18 mouse cellular contexts compared by ENCODE assay signal in genomic region chr14:21314466-21314865, GRCm38 (mm10).
DNase-seq lines count a peak whose midpoint lies in the region; ATAC-seq and TF ChIP-seq lines count a peak whose summit lies in the region.
"Had no signal": no experiment of that assay in that cellular context is flagged by ENCODE, and none has a peak within 500 bp of the region (broad histone marks: within the 10 kb centered on the region; RNA-seq: fewer than 3 reads in every experiment).

No protein-coding gene starts in this region.

- TF ChIP-seq CTCF in gastrocnemius, adult 2 months (IDR thresholded peaks at IDR 0.05), result no peak
- no peak for TF ChIP-seq CTCF in lung, postnatal 0 days (IDR thresholded peaks at IDR 0.05)

- H3K4me1 ChIP-seq in lung, postnatal 0 days (ENCODE audit: insufficient read depth, low read depth, low read length), result no peaks in the 10 kb centered on the region
- peaks cover 27% of the 10 kb centered on the region for H3K4me1 ChIP-seq in limb, embryonic 12.5 days (replicated peaks)
- H3K4me1 ChIP-seq: hindbrain, embryonic 13.5 days had no signal

- no peaks in the 10 kb centered on the region for H3K9me3 ChIP-seq in lung, postnatal 0 days (ENCODE audit: low read length)
- no peaks in the 10 kb centered on the region for H3K9me3 ChIP-seq in limb, embryonic 12.5 days
- H3K9me3 ChIP-seq: forebrain, embryonic 15.5 days; hindbrain, embryonic 13.5 days; liver, embryonic 13.5 days; megakaryocyte, embryonic 14.5 days had no signal

- 77% methylated on average over 3 of the region's 3 CpGs for WGBS in lung, postnatal 0 days
- WGBS in limb, embryonic 12.5 days, result 57% methylated on average over 3 of the region's 3 CpGs

- H3K27ac ChIP-seq in gastrocnemius, adult 2 months, result peak overlapping the region; percentile 58
- H3K27ac ChIP-seq in lung, postnatal 0 days (ENCODE audit: low read length), result no peak overlapping the region
- peak overlapping the region; percentile 86 for H3K27ac ChIP-seq in limb, embryonic 12.5 days
- H3K27ac ChIP-seq: forebrain, embryonic 15.5 days; hindbrain, embryonic 13.5 days; liver, embryonic 13.5 days had no signal

- no peak overlapping the region for H3K9ac ChIP-seq in lung, postnatal 0 days (replicated peaks; ENCODE audit: low read depth)
- H3K9ac ChIP-seq in limb, embryonic 12.5 days (replicated peaks), result no peak overlapping the region
- H3K9ac ChIP-seq: forebrain, embryonic 15.5 days; hindbrain, embryonic 13.5 days; liver, embryonic 13.5 days had no signal

- no peak for DNase-seq in gastrocnemius, adult 2 months
- DNase-seq in gastrocnemius, postnatal 4 days (ENCODE audit: low spot score in 2 of 2), result no peak
- peak; percentile 39 for DNase-seq in lung, postnatal 0 days (ENCODE audit: low spot score)
- no peak for DNase-seq in lung, postnatal 4 days
- no peak for DNase-seq in frontal cortex, postnatal 14 days (ENCODE audit: low spot score in 2 of 2)
- no peak for DNase-seq in layer of hippocampus, adult 9-11 months
- no peak for DNase-seq in adrenal gland, adult 8-10 months
- DNase-seq: adrenal gland, postnatal 14 days; cerebellum, adult 18-20 months; gastrocnemius, postnatal 10 days; kidney, adult 9 months; kidney, postnatal 4 days; liver, embryonic 13.5 days had no signal

- ATAC-seq in lung, postnatal 0 days, result no peak
- ATAC-seq in limb, embryonic 12.5 days (ENCODE audit: insufficient number of reproducible peaks, insufficient read depth, low FRiP score, low TSS enrichment, low read depth), result no peak
- ATAC-seq: forebrain, embryonic 15.5 days had no signal

- intact Hi-C loops in gastrocnemius, adult 2 months (cut with DNase I), result loop anchor here (10.0 kb wide), 1 partner anchor 160 kb away; no protein-coding TSS in a partner anchor

- peak overlapping the region; percentile 43 for H3K4me3 ChIP-seq in gastrocnemius, adult 2 months
- no peak overlapping the region for H3K4me3 ChIP-seq in lung, postnatal 0 days (ENCODE audit: low read depth, low read length)
- H3K4me3 ChIP-seq in limb, embryonic 12.5 days (replicated peaks), result no peak overlapping the region
- H3K4me3 ChIP-seq: erythroblast, embryonic 14.5 days; forebrain, embryonic 15.5 days; hindbrain, embryonic 13.5 days; liver, embryonic 13.5 days; megakaryocyte, embryonic 14.5 days had no signal

- H3K36me3 ChIP-seq in lung, postnatal 0 days (ENCODE audit: insufficient read depth, low read length), result no peaks in the 10 kb centered on the region
- 0 out of 2 replicates have a peak, but pooled peaks cover 4% of the 10 kb centered on the region for H3K36me3 ChIP-seq in limb, embryonic 12.5 days
- H3K36me3 ChIP-seq: forebrain, embryonic 15.5 days; hindbrain, embryonic 13.5 days had no signal

- H3K4me2 ChIP-seq in lung, postnatal 0 days (replicated peaks; ENCODE audit: low read depth, low read length), result no peak overlapping the region
- H3K4me2 ChIP-seq in limb, embryonic 12.5 days, result no peak overlapping the region
- H3K4me2 ChIP-seq: forebrain, embryonic 15.5 days; hindbrain, embryonic 13.5 days; liver, embryonic 13.5 days had no signal

- TF ChIP-seq EP300 in lung, postnatal 0 days (IDR thresholded peaks at IDR 0.05), result no peak

- no peaks in the 10 kb centered on the region for H3K27me3 ChIP-seq in lung, postnatal 0 days (replicated peaks; ENCODE audit: insufficient read depth, low read length)
- H3K27me3 ChIP-seq in limb, embryonic 12.5 days, result no peaks in the 10 kb centered on the region
- H3K27me3 ChIP-seq: forebrain, embryonic 15.5 days; hindbrain, embryonic 13.5 days; liver, embryonic 13.5 days; megakaryocyte, embryonic 14.5 days had no signal
